Mouse (Mus musculus): ENCODE data around the gene Hnrnpul1. TPM values are rescaled to one million over a fixed set of nuclear protein-coding genes. Genes with fewer than 3 reads are reported as not detected.

Gene Hnrnpul1
- polyA plus RNA-seq, 1 experiment from 2014 or later, result 58.5 TPM

DNA sequence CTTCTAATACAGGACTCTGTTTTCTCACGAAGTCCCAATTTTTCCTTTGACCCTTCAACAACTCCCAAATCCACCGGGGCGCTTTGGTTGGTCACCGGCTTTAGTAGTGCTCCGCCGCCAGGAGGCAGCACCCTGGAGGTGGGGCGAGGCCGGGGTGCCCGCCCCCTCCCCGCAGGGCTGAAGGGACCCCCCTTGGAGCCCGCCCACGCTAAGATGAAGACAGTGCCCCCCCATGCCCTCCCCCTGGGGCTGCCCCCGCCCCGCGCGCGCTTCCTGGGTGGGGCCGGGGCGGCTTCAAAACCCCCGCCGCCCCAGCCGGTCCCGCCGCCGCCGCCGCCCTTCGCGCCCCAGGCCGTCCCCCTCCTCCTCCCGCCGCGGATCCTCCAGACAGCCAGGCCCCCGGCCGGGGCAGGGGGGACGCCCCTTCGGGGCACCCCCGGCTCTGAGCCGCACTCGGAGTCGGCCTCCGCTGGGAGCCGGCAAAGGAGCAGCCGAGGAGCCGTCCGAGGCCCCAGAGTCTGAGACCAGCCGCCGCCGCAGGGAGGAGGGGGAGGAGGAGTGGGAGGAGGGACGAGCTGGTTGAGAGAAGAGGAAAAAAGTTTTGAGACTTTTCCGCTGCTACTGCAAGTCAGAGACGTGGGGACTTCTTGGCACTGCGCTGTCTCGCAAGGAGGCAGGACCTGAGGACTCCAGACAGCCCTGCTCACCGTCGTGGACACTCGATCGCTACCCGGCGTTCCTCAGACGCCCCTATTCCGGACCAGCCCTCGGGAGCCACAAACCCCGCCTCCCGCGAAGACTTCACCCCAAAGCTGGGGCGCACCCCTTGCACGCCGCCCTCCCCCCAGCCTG lies 67.7 kb downstream of the Hnrnpul1 start, which contains the start of gene Tgfb1:
Gene Tgfb1 (plus strand): TSS at position 323 of the 852 bp plus-strand sequence.
- peak within 1 kb of the TSS; percentile 69 for H3K9ac ChIP-seq
- H3K27me3 ChIP-seq, result peaks cover 26% of the 10 kb centered on the region
- WGBS, result under 1% methylated on average over 48 of the region's 69 CpGs
- no peaks in the 10 kb centered on the region for H3K36me3 ChIP-seq
- H3K4me3 ChIP-seq, result peak within 1 kb of the TSS; percentile 72
- peak within 1 kb of the TSS; percentile 92 for H3K27ac ChIP-seq
- ATAC-seq (ENCODE audit: borderline replicate concordance, extremely low read depth, low FRiP score, low TSS enrichment), result peak; percentile 66
- H3K4me2 ChIP-seq, result peak within 1 kb of the TSS; percentile 95
- H3K4me1 ChIP-seq, result peaks cover 35% of the 10 kb centered on the region
- H3K9me3 ChIP-seq, result no peaks in the 10 kb centered on the region

- no peak overlapping the region for H3K27ac ChIP-seq
- H3K27me3 ChIP-seq, result peaks cover 26% of the 10 kb centered on the region
- H3K4me2 ChIP-seq, result peak overlapping the region; percentile 95
- H3K9ac ChIP-seq, result peak overlapping the region; percentile 69; the same call in 1 of the 2 replicates
- no peak for ATAC-seq (ENCODE audit: borderline replicate concordance, extremely low read depth, low FRiP score, low TSS enrichment)
- peak overlapping the region; percentile 72 for H3K4me3 ChIP-seq
- no peaks in the 10 kb centered on the region for H3K9me3 ChIP-seq
- peaks cover 40% of the 10 kb centered on the region for H3K4me1 ChIP-seq
- 66% methylated on average over 21 of the region's 21 CpGs for WGBS
- no peaks in the 10 kb centered on the region for H3K36me3 ChIP-seq
These were observed 68.6 kb downstream of the Hnrnpul1 start for GRCm38 (mm10) chr7:25685926-25686470.

DNA sequence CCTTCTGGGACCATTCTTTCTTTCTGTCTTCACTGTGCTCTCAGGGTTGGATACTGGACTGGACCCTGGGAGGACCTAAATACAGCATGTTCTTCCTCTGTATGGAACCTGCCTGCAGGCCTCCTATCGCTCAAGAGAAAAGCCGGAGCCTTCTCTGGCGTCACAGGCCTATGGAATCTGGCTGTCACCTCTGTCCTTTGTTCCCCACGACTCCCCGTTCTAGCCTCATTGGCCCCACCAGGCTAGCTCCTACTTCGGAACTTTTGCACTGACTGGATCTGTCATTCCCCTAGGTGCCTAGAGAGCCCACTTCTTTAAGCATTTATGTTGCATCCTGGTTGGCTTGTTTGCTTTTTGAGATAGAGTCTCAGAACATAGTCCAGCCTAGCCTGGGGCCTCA lies 69.9 kb downstream of the Hnrnpul1 start:
- 84% methylated on average over 6 of the region's 6 CpGs for WGBS
- H3K4me2 ChIP-seq, result no peak overlapping the region
- peaks cover 17% of the 10 kb centered on the region for H3K27me3 ChIP-seq
- H3K27ac ChIP-seq, result no peak overlapping the region
- no peak overlapping the region for H3K4me3 ChIP-seq
- ATAC-seq (ENCODE audit: borderline replicate concordance, extremely low read depth, low FRiP score, low TSS enrichment), result no peak
- no peak overlapping the region for H3K9ac ChIP-seq
- H3K4me1 ChIP-seq, result peaks cover 43% of the 10 kb centered on the region
- no peaks in the 10 kb centered on the region for H3K36me3 ChIP-seq
- no peaks in the 10 kb centered on the region for H3K9me3 ChIP-seq

DNA sequence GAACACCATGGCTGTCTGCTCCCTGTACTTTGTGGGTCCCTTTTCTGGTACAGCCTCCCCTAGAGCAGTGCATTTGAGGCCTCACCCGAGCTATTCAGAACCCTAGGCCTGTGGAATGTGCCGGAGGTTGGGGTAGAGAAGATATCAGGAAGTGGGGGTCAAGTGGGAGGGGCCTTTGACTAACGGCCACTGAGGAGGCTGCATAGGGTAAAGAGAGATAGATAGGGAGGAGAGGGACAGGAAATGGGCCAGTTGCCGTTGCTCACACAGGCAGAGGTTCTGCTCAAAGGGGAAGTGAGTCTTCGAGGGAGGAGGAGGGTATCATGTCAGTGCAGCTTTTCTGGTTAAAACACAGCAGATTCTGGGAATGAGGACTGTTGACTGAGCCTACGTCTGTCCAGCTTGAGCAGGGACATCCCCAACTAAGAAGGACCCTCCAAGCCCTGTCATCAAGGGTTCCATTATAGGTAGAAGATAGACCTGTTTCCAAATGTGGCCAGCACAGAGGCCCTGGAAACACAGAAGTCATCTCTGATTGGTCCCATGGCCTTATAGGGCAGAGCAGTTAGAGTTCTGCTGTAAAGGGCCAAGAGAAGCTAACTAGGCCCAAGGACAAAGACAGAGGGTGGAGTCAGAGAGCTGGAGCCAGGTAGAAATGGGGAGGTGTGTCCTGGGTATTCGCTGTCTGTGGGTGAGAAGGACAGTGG lies 70.9 kb downstream of the Hnrnpul1 start:
- 40% methylated on average over 7 of the region's 7 CpGs for WGBS
- ATAC-seq (ENCODE audit: borderline replicate concordance, extremely low read depth, low FRiP score, low TSS enrichment), result no peak
- Histone ChIP-seq H3K27ac (no peak overlapping the region), H3K4me1 (peaks cover 34% of the 10 kb centered on the region), H3K9me3 (no peaks in the 10 kb centered on the region), H3K27me3 (peaks cover 14% of the 10 kb centered on the region), H3K9ac (no peak overlapping the region), H3K4me3 (no peak overlapping the region), H3K36me3 (no peaks in the 10 kb centered on the region), H3K4me2 (no peak overlapping the region)

DNA sequence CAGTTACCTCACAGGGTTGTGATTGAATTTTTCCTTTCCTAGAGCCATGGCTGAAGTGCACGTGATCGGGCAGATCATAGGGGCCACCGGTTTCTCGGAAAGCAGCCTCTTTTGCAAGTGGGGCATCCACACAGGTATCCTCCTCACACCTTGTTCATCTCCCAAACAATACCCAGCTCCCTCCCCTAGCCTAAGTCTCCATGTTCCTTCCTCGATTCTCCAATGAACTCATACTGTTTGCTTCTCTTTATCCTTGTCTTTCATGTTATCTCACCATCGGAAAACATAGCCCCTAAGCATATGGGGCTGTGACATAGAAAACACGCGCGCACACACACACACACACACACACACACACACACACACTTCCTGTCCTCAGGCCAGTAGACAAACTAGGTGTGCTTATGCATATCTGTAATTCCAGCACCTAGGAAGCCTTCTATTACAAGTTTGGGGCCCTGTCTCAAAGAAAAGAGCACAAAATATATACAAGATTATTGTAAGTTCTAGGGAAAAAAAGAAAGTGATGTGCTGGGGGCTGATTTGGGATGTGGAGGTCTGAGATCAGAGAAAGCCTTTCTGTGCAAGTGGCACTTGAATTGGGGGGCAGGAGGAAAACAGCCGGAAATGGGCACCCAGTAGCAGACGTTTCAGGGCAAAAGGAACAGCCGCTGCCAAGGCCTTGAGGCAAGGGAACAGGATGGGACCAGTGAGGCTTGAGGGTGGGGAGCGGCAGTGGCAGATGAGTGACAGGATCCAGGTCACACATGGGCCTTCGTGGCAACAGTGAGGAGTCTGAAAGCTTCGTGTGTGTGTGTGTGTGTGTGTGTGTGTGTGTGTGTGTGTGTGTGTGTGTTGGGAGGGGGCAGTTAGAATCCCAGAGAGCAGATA lies 73.0 kb downstream of the Hnrnpul1 start:
- Histone ChIP-seq H3K4me1 (peaks cover 24% of the 10 kb centered on the region), H3K27ac (no peak overlapping the region)
- WGBS, result 56% methylated on average over 15 of the region's 15 CpGs

GRCm38 (mm10) chr7:25680514-25681258 lies 73.9 kb downstream of the Hnrnpul1 start, which contains the start of gene B9d2:
Gene B9d2, plus strand, starts transcription at chr7:25680780.
- under 1% methylated on average over 46 of the region's 46 CpGs for WGBS
- Histone ChIP-seq H3K27me3 (peaks cover 8% of the 10 kb centered on the region), H3K36me3 (no peaks in the 10 kb centered on the region), H3K4me1 (peaks cover 25% of the 10 kb centered on the region), H3K9ac (peak within 1 kb of the TSS; percentile 40), H3K27ac (peak within 1 kb of the TSS; percentile 86), H3K4me2 (peak within 1 kb of the TSS; percentile 57), H3K4me3 (peak within 1 kb of the TSS; percentile 54), H3K9me3 (no peaks in the 10 kb centered on the region)
- ATAC-seq (ENCODE audit: borderline replicate concordance, extremely low read depth, low FRiP score, low TSS enrichment), result peak; percentile 96

More for the DNA sequence above, 73.0 kb downstream of the Hnrnpul1 start:
- peaks cover 7% of the 10 kb centered on the region; the same call in 1 of the 2 replicates for H3K27me3 ChIP-seq
- no peak overlapping the region for H3K9ac ChIP-seq
- no peak for ATAC-seq (ENCODE audit: borderline replicate concordance, extremely low read depth, low FRiP score, low TSS enrichment)
- H3K36me3 ChIP-seq, result no peaks in the 10 kb centered on the region
- peak overlapping the region; percentile 57; the same call in 1 of the 2 replicates for H3K4me2 ChIP-seq
- peak overlapping the region; percentile 54 for H3K4me3 ChIP-seq
- no peaks in the 10 kb centered on the region for H3K9me3 ChIP-seq

DNA sequence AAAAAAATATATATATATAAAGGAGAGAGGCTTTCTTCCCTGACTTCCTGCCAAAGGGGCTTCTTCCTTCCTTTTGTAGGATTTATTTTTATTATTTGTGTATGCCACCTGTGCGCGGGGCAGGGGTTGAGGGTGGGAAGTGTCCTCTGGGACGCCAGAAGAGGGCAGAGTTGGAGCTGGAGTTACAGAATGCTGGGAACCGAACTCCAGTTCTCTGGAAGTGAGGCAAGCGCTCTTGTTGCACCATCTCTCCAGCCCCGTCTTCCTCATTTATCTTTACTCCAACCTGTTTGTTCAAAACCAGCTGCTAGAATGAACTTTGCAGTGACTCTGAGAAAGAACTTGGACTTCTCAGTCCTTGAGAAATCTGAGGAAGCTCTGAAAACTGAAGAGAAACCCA lies 74.6 kb downstream of the Hnrnpul1 start:
- Histone ChIP-seq H3K9me3 (no peaks in the 10 kb centered on the region), H3K36me3 (no peaks in the 10 kb centered on the region), H3K4me3 (peak overlapping the region; percentile 54), H3K4me1 (peaks cover 27% of the 10 kb centered on the region), H3K9ac (no peak overlapping the region), H3K27me3 (peaks cover 15% of the 10 kb centered on the region), H3K27ac (peak overlapping the region; percentile 86), H3K4me2 (peak overlapping the region; percentile 57)
- WGBS, result 2% methylated on average over 6 of the region's 6 CpGs
- ATAC-seq (ENCODE audit: borderline replicate concordance, extremely low read depth, low FRiP score, low TSS enrichment), result no peak

GRCm38 (mm10) chr7:25677013-25677412 lies 77.5 kb downstream of the Hnrnpul1 start:
- no peaks in the 10 kb centered on the region for H3K9me3 ChIP-seq
- peaks cover 35% of the 10 kb centered on the region for H3K27me3 ChIP-seq
- no peak overlapping the region for H3K4me2 ChIP-seq
- H3K27ac ChIP-seq, result peak overlapping the region; percentile 32; the same call in 1 of the 2 replicates
- no peaks in the 10 kb centered on the region for H3K36me3 ChIP-seq
- no peak overlapping the region for H3K4me3 ChIP-seq
- 88% methylated on average over 7 of the region's 7 CpGs for WGBS
- no peak overlapping the region for H3K9ac ChIP-seq
- no peak for ATAC-seq (ENCODE audit: borderline replicate concordance, extremely low read depth, low FRiP score, low TSS enrichment)
- peaks cover 32% of the 10 kb centered on the region for H3K4me1 ChIP-seq

GRCm38 (mm10) chr7:25676085-25676781 lies 78.3 kb downstream of the Hnrnpul1 start:
- H3K4me2 ChIP-seq, result peak overlapping the region; percentile 3; the same call in 1 of the 2 replicates
- no peaks in the 10 kb centered on the region for H3K9me3 ChIP-seq
- 30% methylated on average over 15 of the region's 15 CpGs for WGBS
- no peak overlapping the region for H3K9ac ChIP-seq
- H3K27me3 ChIP-seq, result peaks cover 35% of the 10 kb centered on the region
- no peaks in the 10 kb centered on the region for H3K36me3 ChIP-seq
- no peak overlapping the region for H3K4me3 ChIP-seq
- peaks cover 29% of the 10 kb centered on the region for H3K4me1 ChIP-seq
- peak overlapping the region; percentile 34 for H3K27ac ChIP-seq
- peak; percentile 26; the same call in 1 of the 2 replicates for ATAC-seq (ENCODE audit: borderline replicate concordance, extremely low read depth, low FRiP score, low TSS enrichment)

- Histone ChIP-seq H3K9ac (no peak overlapping the region), H3K27me3 (peaks cover 35% of the 10 kb centered on the region), H3K4me3 (peak overlapping the region; percentile 25; the same call in 1 of the 2 replicates), H3K9me3 (no peaks in the 10 kb centered on the region), H3K4me1 (peaks cover 26% of the 10 kb centered on the region), H3K4me2 (peak overlapping the region; percentile 55; the same call in 1 of the 2 replicates), H3K36me3 (no peaks in the 10 kb centered on the region), H3K27ac (no peak overlapping the region)
- 51% methylated on average over 6 of the region's 6 CpGs for WGBS
- ATAC-seq (ENCODE audit: borderline replicate concordance, extremely low read depth, low FRiP score, low TSS enrichment), result no peak
These were observed 79.2 kb downstream of the Hnrnpul1 start for GRCm38 (mm10) chr7:25675405-25675804.

Measured in lung, embryonic 15.5 days (tissue).